ENCODE assay signal across 8 mouse cellular contexts in genomic region chr2:27235729-27236128, GRCm38 (mm10). TPM values are rescaled to one million over a fixed set of nuclear protein-coding genes. Genes with fewer than 3 reads are reported as not detected.
A peak's percentile ranks its signal among the peaks of the same experiment; 100 is the strongest.
DNase-seq lines count a peak whose midpoint lies in the region; ATAC-seq and TF ChIP-seq lines count a peak whose summit lies in the region.

No protein-coding gene starts in this region.

- H3K9me3 ChIP-seq in forebrain, embryonic 11.5 days (ENCODE audit: control insufficient read depth, low read length), result no peaks in the 10 kb centered on the region
- no peaks in the 10 kb centered on the region for H3K9me3 ChIP-seq in hindbrain, embryonic 11.5 days (ENCODE audit: control insufficient read depth, low read length)
- no peaks in the 10 kb centered on the region for H3K9me3 ChIP-seq in midbrain, postnatal 0 days (ENCODE audit: low read length)

- H3K4me1 ChIP-seq in forebrain, embryonic 11.5 days (replicated peaks; ENCODE audit: control insufficient read depth, insufficient read depth, low read length), result no peaks in the 10 kb centered on the region; the same call in 1 of the 2 replicates
- no peaks in the 10 kb centered on the region for H3K4me1 ChIP-seq in hindbrain, embryonic 11.5 days (replicated peaks; ENCODE audit: control insufficient read depth, insufficient read depth, low read length)
- H3K4me1 ChIP-seq in midbrain, postnatal 0 days (ENCODE audit: insufficient read depth, low read length), result no peaks in the 10 kb centered on the region

- H3K36me3 ChIP-seq in forebrain, embryonic 11.5 days (ENCODE audit: control insufficient read depth, insufficient read depth, low read length), result no peaks in the 10 kb centered on the region
- H3K36me3 ChIP-seq in hindbrain, embryonic 11.5 days (ENCODE audit: control insufficient read depth, insufficient read depth, low read length), result no peaks in the 10 kb centered on the region
- no peaks in the 10 kb centered on the region for H3K36me3 ChIP-seq in midbrain, postnatal 0 days (ENCODE audit: insufficient read depth, low read length)

- 26% methylated on average over 3 of the region's 3 CpGs for WGBS in forebrain, embryonic 11.5 days
- WGBS in hindbrain, embryonic 11.5 days, result 27% methylated on average over 3 of the region's 3 CpGs
- 17% methylated on average over 3 of the region's 3 CpGs for WGBS in midbrain, postnatal 0 days

- no peaks in the 10 kb centered on the region for H3K27me3 ChIP-seq in forebrain, embryonic 11.5 days (ENCODE audit: control insufficient read depth, insufficient read depth, low read length)
- no peaks in the 10 kb centered on the region; the same call in 1 of the 2 replicates for H3K27me3 ChIP-seq in hindbrain, embryonic 11.5 days (ENCODE audit: control insufficient read depth, insufficient read depth, low read length)
- H3K27me3 ChIP-seq in midbrain, postnatal 0 days (ENCODE audit: insufficient read depth, low read length), result no peaks in the 10 kb centered on the region

- peak; percentile 56 for DNase-seq in cerebellum, adult 11 months
- DNase-seq in adrenal gland, postnatal 36 days, result peak; percentile 67 to 84
- DNase-seq in forebrain, embryonic 11.5 days (ENCODE audit: low spot score), result peak; percentile 75
- DNase-seq in hindbrain, embryonic 11.5 days (ENCODE audit: low spot score), result peak; percentile 72
- DNase-seq in left cerebral cortex, postnatal 4 days, result peak; percentile 80
- DNase-seq in midbrain, postnatal 0 days (ENCODE audit: low spot score), result peak; percentile 79
- peak; percentile 90 for DNase-seq in testis, postnatal 10 days (ENCODE audit: low spot score)

- no peak overlapping the region for H3K9ac ChIP-seq in forebrain, embryonic 11.5 days (ENCODE audit: low read length)
- H3K9ac ChIP-seq in hindbrain, embryonic 11.5 days (ENCODE audit: low read depth, low read length), result no peak overlapping the region
- no peak overlapping the region for H3K9ac ChIP-seq in midbrain, postnatal 0 days (replicated peaks; ENCODE audit: low read length, poor library complexity, severe bottlenecking)

- H3K4me2 ChIP-seq in forebrain, embryonic 11.5 days (ENCODE audit: low read depth, low read length, severe bottlenecking), result no peak overlapping the region
- no peak overlapping the region for H3K4me2 ChIP-seq in hindbrain, embryonic 11.5 days (replicated peaks; ENCODE audit: low read depth, low read length)
- no peak overlapping the region for H3K4me2 ChIP-seq in midbrain, postnatal 0 days (ENCODE audit: low read depth, low read length, poor library complexity, severe bottlenecking)

- peak; percentile 93 for TF ChIP-seq CTCF in midbrain, postnatal 0 days (IDR thresholded peaks at IDR 0.05)

- intact Hi-C loops in left cerebral cortex, postnatal 4 days (cut with DNase I), result loop anchor here (5.0 to 10.0 kb wide), 3 partner anchors 193 to 591 kb away; partner anchors contain the start of genes Stkld1 and Surf4

- H3K4me3 ChIP-seq in forebrain, embryonic 11.5 days (ENCODE audit: low read depth, low read length), result no peak overlapping the region
- H3K4me3 ChIP-seq in hindbrain, embryonic 11.5 days (ENCODE audit: low read depth, low read length), result no peak overlapping the region
- H3K4me3 ChIP-seq in midbrain, postnatal 0 days (ENCODE audit: low read depth, low read length), result no peak overlapping the region

- H3K27ac ChIP-seq in forebrain, embryonic 11.5 days (ENCODE audit: low read depth, low read length), result no peak overlapping the region
- no peak overlapping the region for H3K27ac ChIP-seq in hindbrain, embryonic 11.5 days (ENCODE audit: low read depth, low read length)
- no peak overlapping the region for H3K27ac ChIP-seq in midbrain, postnatal 0 days (ENCODE audit: low read depth, low read length)

- no peak for ATAC-seq in cerebellum, adult (ENCODE audit: insufficient number of reproducible peaks, low FRiP score, low TSS enrichment)
- no peak for ATAC-seq in forebrain, embryonic 11.5 days (replicated peaks; ENCODE audit: low FRiP score)
- no peak for ATAC-seq in hindbrain, embryonic 11.5 days (ENCODE audit: low FRiP score)
- 0 out of 2 replicates have a peak, but pooled peaks have one; percentile 9 for ATAC-seq in midbrain, postnatal 0 days (ENCODE audit: low FRiP score)

RNA-seq across cellular contexts. Expression of gene Sardh, which starts 12.4 kb away (rescaled TPM):
- total RNA-seq in adrenal gland, postnatal 36 days (2021), result 1 to 10 TPM; 7.8 to 9.2 TPM
- polyA plus RNA-seq in forebrain, embryonic 11.5 days (2014; fragmentation: Nextera tagmentation; extraction: Ambion mirVana), result 3.2 and 6.0 TPM in 2 replicates
- polyA plus RNA-seq in hindbrain, embryonic 11.5 days (2014; fragmentation: Nextera tagmentation; extraction: Ambion mirVana), result 3.1 and 5.5 TPM in 2 replicates
- 1 to 10 TPM; 5.2 to 7.3 TPM for total RNA-seq in left cerebral cortex, postnatal 4 days (2021)
- total RNA-seq in midbrain, postnatal 0 days (2014; rRNA removed), result 9.5 and 11.8 TPM in 2 replicates
- 7.4 and 8.9 TPM in 2 replicates for polyA plus RNA-seq in midbrain, postnatal 0 days (2015; fragmentation: Nextera tagmentation; extraction: Ambion mirVana)
